Mouse (Mus musculus) hindbrain, embryonic 15.5 days (tissue): ENCODE results near the gene Nup153. TPM values are rescaled to one million over a fixed set of nuclear protein-coding genes. Genes with fewer than 3 reads are reported as not detected.

Experiments used
- ATAC-seq: fragments of 200-750 bp; cut with Nextera tagmentation; 2 replicates; pipeline ENCODE4 v1.8.0; 2017; ENCODE audit warnings: low read depth, moderate number of reproducible peaks, moderate TSS enrichment; ENCODE audit not compliant: low FRiP score
- H3K27ac ChIP-seq: fragments of 300-500 bp; sonication (generic); replicated peaks from 2 replicates; pipeline ENCODE4 v1.5.1; 2015; ENCODE audit warnings: mild to moderate bottlenecking, inconsistent platforms
- H3K27me3 ChIP-seq: fragments of 300-500 bp; sonication (generic); 2 replicates; pipeline ENCODE4 v1.6.1; 2015; ENCODE audit warnings: control low read depth, inconsistent platforms
- H3K36me3 ChIP-seq: fragments of 300-500 bp; sonication (generic); 2 replicates; pipeline ENCODE4 v1.6.1; 2015; ENCODE audit warnings: control low read depth, inconsistent platforms
- H3K4me1 ChIP-seq: fragments of 300-500 bp; sonication (generic); replicated peaks from 2 replicates; pipeline ENCODE4 v1.6.1; 2015; ENCODE audit warnings: control low read depth, inconsistent platforms
- H3K4me2 ChIP-seq: fragments of 300-500 bp; sonication (generic); 2 replicates; pipeline ENCODE4 v1.6.1; 2015; ENCODE audit warnings: moderate library complexity, mild to moderate bottlenecking, inconsistent platforms
- H3K4me3 ChIP-seq: fragments of 300-500 bp; sonication (generic); 2 replicates; pipeline ENCODE4 v1.5.1; 2015; ENCODE audit warnings: mild to moderate bottlenecking, inconsistent platforms
- H3K9ac ChIP-seq: fragments of 300-500 bp; sonication (generic); 2 replicates; pipeline ENCODE4 v1.6.1; 2015; ENCODE audit warnings: inconsistent platforms
- H3K9me3 ChIP-seq: fragments of 300-500 bp; sonication (generic); 2 replicates; pipeline ENCODE4 v1.6.1; 2016; ENCODE audit warnings: control low read depth, inconsistent platforms
- WGBS: fragments of 180-500 bp; shearing (Covaris S2); methylation state at CpG from one replicate; pipeline ENCODE4 v1.1.7; 2015; 5-methylcytosine and 5-hydroxymethylcytosine counted together
- polyA plus RNA-seq: library from polyadenylated mRNA; unstranded; fragments of >200 nt; fragmentation: Nextera tagmentation; extraction: Ambion mirVana; gene quantifications from 2 replicates; pipeline ENCODE4 v1.2.1, GENCODE M21; 2015

Gene Nup153
- polyA plus RNA-seq, 1 experiment from 2014 or later = 18.3 TPM

DNA sequence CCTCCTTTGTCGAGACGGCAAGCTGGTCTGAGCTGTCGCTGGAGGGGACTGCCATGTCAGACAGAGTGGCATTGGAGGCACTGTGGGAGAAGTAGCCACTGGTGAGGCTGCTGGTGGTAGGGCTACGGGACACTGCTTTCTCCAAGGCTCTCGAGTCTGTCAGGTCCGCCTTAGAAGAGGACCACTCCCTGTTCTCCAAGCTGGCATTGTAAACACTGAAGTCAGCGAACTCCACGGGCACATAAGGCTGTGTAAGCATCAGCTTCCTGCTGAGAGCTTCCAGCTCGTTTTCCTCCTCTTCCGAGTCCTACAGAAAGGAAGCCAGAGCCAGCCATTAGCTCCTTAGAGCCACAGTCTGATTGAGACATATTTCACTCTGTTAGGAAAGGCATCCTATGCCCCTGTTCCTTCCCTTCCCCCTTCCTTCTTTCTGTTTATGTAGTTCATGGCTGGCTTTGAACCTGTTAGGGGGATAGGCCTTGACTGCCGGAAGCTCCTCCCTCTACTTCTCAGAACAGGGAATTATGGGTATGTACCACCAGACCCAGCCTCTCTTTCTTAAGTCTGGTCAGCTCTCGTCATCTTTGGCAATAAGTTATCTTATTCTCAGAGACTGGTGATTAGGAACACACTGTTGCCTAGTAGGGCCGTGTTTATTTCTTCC is 25.0 kb upstream of the Nup153 start:
- Histone ChIP-seq H3K27me3 (no peaks in the 10 kb centered on the region), H3K27ac (no peak overlapping the region), H3K4me1 (no peaks in the 10 kb centered on the region), H3K9me3 (no peaks in the 10 kb centered on the region), H3K4me3 (no peak overlapping the region), H3K36me3 (peaks cover 20% of the 10 kb centered on the region), H3K9ac (no peak overlapping the region), H3K4me2 (no peak overlapping the region)
- WGBS = 79% methylated on average over 13 of the region's 13 CpGs
- no peak for ATAC-seq

DNA sequence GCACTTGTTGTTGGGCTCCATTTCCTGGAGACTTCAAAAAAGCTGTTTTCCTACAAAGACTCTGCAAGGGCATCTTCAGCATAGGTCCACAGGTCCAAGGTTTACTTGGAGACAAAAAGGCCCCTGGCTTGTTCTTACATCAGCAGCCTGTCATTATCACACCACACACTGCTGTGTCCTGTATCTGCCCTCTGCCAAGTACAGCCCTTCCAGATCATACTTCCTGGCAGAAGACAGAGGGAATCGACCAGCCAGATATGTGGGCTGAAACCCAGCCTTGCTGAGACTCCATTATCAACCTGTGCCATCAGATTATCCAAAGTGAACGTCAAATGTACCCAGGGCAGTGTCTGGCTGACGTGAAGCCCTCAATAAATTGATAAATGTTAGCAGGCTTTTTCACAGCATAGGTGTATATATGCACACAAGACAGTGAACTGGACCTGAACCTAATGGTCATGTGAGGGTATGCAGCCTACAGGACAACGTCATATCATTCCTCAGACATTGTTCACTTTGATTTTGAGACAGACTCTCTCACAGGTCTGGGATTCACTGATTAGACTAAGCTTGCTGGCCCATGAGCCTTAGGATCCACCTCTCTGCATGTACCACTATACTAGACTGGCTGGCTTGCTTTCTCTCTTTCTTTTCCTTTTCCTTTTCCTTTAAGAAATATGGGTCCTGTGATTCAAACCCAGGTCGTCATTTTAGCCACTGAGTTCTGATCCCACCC is 20.6 kb upstream of the Nup153 start:
- H3K4me3 ChIP-seq = no peak overlapping the region
- H3K4me2 ChIP-seq = no peak overlapping the region
- 95% methylated on average over 5 of the region's 5 CpGs for WGBS
- H3K9me3 ChIP-seq = no peaks in the 10 kb centered on the region
- no peak overlapping the region for H3K27ac ChIP-seq
- no peaks in the 10 kb centered on the region for H3K4me1 ChIP-seq
- H3K9ac ChIP-seq = no peak overlapping the region
- H3K36me3 ChIP-seq = peaks cover 20% of the 10 kb centered on the region
- no peak for ATAC-seq
- H3K27me3 ChIP-seq = no peaks in the 10 kb centered on the region

DNA sequence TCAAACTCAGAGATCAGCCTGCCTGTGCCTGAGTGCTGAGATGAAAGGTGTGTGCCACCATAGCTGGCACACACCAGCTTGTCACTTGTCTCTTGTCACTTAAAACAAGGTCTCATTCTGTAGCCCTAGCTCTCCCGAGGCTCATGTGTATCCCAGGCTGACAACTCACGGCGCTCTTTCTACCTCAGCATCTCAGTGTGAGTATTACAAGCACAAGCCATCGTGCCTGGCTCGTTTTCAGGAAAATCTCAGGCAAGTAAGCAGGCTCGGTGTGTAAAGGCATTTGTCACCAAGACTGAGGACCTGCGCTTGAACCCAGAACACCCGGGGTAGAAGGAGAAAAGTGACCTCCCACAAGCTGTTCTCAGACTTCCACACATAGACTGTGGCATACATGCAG is 16.1 kb upstream of the Nup153 start:
- no peak for ATAC-seq
- Histone ChIP-seq H3K36me3 (no peaks in the 10 kb centered on the region), H3K4me1 (no peaks in the 10 kb centered on the region), H3K4me2 (no peak overlapping the region), H3K27ac (no peak overlapping the region), H3K9me3 (no peaks in the 10 kb centered on the region), H3K4me3 (no peak overlapping the region), H3K9ac (no peak overlapping the region), H3K27me3 (no peaks in the 10 kb centered on the region)
- 87% methylated on average over 8 of the region's 8 CpGs for WGBS

DNA sequence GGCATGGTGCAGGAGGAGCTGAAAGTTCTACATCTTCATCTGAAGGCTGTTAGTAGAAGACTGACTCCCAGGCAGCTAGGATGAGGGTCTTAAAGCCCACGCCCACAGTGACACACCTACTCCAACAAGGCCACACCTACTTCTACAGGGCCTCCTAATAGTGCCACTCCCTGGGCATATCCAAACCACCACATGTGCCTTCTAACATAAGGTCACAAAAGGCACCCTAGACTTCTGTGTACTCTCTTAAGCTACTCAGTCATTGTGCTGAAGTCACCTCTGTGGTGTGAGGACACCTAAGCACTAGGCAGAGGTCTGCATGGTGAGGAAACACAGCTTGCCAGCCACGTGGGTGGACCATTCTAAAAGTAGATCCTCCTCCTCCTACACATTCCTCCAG is 14.6 kb upstream of the Nup153 start:
- H3K9ac ChIP-seq = no peak overlapping the region
- ATAC-seq = no peak
- H3K36me3 ChIP-seq = no peaks in the 10 kb centered on the region
- H3K9me3 ChIP-seq = no peaks in the 10 kb centered on the region
- 75% methylated on average over 2 of the region's 2 CpGs for WGBS
- H3K4me1 ChIP-seq = no peaks in the 10 kb centered on the region
- H3K27me3 ChIP-seq = no peaks in the 10 kb centered on the region
- no peak overlapping the region for H3K4me3 ChIP-seq
- H3K27ac ChIP-seq = no peak overlapping the region
- no peak overlapping the region for H3K4me2 ChIP-seq

DNA sequence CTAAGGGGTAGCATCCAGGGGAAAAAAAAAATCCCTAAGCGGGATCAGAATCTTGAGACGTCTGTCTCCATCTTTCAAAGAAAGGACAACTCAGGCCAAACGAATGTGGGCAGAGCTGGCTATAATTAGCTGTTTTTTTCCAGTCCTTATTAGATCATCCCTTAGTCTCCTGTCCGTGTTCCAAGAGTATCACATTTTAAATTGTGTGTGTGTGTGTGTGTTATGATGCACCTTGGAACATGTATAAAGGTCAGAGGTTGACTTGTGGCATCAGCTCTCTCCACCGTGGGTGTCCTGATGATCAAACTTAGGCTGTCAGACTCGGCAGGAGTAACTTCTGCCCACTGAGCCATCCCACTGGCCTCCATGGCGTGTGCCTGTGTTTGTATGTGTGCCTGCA is 11.7 kb upstream of the Nup153 start:
- H3K36me3 ChIP-seq = no peaks in the 10 kb centered on the region
- H3K27me3 ChIP-seq = 0 out of 2 replicates have a peak, but pooled peaks cover under 1% of the 10 kb centered on the region
- H3K27ac ChIP-seq = no peak overlapping the region
- H3K4me2 ChIP-seq = no peak overlapping the region
- H3K9me3 ChIP-seq = no peaks in the 10 kb centered on the region
- peaks cover 14% of the 10 kb centered on the region for H3K4me1 ChIP-seq
- 78% methylated on average over 7 of the region's 7 CpGs for whole genome bisulfite sequencing
- no peak overlapping the region for H3K4me3 ChIP-seq
- H3K9ac ChIP-seq = no peak overlapping the region
- ATAC-seq = no peak

DNA sequence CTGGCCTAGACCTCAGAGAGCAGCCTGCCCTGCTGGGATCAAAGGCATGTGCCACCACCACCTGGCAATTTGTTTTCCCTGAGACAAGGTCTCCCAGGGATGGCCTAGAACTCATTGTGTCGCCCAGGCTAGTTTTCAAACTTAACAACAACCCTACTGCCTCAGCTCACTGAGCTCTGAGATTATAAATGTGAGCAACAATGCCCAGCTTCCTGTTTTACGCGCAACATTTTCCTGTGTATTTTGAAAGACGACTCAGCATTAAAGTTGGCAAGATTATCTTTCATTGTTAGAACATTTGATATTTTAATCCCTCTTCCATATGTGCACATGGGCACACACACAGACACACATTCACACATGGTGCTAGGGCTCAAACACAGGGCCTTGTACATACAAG is 9.7 kb upstream of the Nup153 start:
- H3K4me1 ChIP-seq = peaks cover 14% of the 10 kb centered on the region
- H3K27me3 ChIP-seq = 0 out of 2 replicates have a peak, but pooled peaks cover 3% of the 10 kb centered on the region
- H3K4me2 ChIP-seq = no peak overlapping the region
- WGBS = 85% methylated on average over 4 of the region's 4 CpGs
- no peak for ATAC-seq
- H3K9ac ChIP-seq = no peak overlapping the region
- no peak overlapping the region for H3K27ac ChIP-seq
- no peaks in the 10 kb centered on the region for H3K9me3 ChIP-seq
- no peak overlapping the region for H3K4me3 ChIP-seq
- H3K36me3 ChIP-seq = no peaks in the 10 kb centered on the region

DNA sequence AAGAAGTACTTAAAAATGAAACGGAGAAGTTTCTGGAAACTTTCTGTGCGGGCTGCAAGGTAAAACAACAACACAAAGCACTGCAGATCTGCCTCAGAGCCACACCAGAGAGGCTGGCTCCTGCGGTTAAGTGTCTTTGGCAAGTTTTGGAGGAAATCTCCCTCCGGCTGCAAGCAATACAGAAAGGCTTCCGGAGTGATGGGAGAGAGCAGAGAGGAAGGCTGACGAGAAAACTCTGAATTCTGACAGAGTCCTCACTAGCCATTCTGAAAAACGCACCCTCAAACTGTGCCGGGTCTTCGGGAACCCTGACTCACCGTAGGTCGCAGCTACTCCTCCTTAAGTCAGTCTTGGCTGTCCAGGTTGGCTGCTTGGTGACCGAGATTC is 8.7 kb upstream of the Nup153 start:
- Histone ChIP-seq H3K9me3 (no peaks in the 10 kb centered on the region), H3K9ac (peak overlapping the region; percentile 38; the same call in 1 of the 2 replicates), H3K4me1 (peaks cover 14% of the 10 kb centered on the region), H3K4me2 (peak overlapping the region; percentile 73), H3K27me3 (0 out of 2 replicates have a peak, but pooled peaks cover 3% of the 10 kb centered on the region), H3K36me3 (no peaks in the 10 kb centered on the region), H3K27ac (no peak overlapping the region), H3K4me3 (peak overlapping the region; percentile 36)
- ATAC-seq = no peak
- 2% methylated on average over 12 of the region's 12 CpGs for WGBS

DNA sequence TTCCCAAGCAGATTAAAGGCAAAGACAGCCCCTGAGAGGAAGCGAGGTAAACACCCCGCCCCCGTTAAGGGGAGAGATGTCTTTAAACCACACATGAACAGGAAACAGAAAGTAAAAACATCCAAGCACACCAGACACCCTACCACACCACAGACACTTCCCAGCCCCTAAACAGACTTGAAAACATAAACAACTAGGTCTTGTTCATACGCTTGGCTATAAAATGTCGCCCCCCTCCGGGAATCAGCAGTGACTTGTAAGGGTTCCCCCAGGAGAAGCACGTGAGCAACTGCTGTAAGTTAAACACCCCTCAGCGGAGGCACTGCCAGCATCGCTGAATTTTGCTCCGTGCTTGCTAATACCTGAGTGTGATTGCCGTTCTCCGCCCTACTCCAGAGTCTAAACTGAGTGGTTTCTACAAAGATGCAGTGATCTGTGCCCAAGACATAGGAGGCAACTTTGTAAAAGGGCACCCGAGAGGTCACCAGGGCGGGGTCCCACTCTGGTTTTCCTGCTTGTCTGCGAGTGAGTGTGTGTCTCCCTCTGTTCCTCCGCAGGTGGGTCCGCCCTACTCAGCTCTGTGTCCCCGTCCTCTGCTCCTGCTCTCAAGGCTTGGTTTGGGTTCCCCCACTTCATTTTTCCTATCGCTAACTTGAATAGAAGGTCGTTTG is 8.2 kb upstream of the Nup153 start:
- Histone ChIP-seq H3K4me1 (peaks cover 14% of the 10 kb centered on the region), H3K27me3 (0 out of 2 replicates have a peak, but pooled peaks cover 3% of the 10 kb centered on the region), H3K36me3 (no peaks in the 10 kb centered on the region), H3K9me3 (no peaks in the 10 kb centered on the region), H3K4me2 (peak overlapping the region; percentile 73), H3K27ac (no peak overlapping the region), H3K9ac (peak overlapping the region; percentile 38; the same call in 1 of the 2 replicates), H3K4me3 (peak overlapping the region; percentile 36)
- ATAC-seq = no peak
- 1% methylated on average over 20 of the region's 20 CpGs for WGBS

DNA sequence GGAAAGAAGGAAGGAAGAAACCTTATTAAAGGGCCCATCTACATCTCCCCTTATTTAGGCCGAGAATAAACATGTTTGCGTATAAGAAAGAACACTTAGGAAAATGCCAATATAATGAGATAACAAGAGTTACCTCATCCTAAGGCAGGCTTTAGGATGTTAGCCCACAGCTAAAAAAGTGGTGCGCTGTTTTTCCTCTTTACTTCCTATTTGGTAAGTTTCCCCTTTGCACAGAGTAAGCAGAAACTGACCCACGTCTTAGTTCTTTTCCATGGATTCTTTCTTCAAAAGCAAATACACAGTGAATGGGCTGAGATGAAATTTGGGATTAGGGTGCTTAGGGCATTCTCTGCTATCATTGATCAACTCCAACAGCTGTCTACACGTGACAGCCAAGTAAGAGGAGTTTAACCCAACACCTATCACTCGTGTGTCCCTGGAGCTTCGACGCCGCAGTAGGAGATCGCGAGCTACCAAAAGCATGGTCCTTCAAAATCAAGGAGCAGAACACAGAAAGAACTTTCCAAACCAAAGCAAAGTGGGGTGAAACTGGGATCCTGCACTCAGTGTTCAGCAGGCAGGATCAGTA is 7.6 kb upstream of the Nup153 start:
- 47% methylated on average over 11 of the region's 11 CpGs for WGBS
- no peak for ATAC-seq
- Histone ChIP-seq H3K9ac (0 out of 2 replicates have a peak overlapping the region, but pooled peaks have one; percentile 38), H3K27me3 (0 out of 2 replicates have a peak, but pooled peaks cover 3% of the 10 kb centered on the region), H3K36me3 (no peaks in the 10 kb centered on the region), H3K4me1 (peaks cover 14% of the 10 kb centered on the region), H3K9me3 (no peaks in the 10 kb centered on the region), H3K27ac (no peak overlapping the region), H3K4me2 (peak overlapping the region; percentile 73), H3K4me3 (peak overlapping the region; percentile 36)

DNA sequence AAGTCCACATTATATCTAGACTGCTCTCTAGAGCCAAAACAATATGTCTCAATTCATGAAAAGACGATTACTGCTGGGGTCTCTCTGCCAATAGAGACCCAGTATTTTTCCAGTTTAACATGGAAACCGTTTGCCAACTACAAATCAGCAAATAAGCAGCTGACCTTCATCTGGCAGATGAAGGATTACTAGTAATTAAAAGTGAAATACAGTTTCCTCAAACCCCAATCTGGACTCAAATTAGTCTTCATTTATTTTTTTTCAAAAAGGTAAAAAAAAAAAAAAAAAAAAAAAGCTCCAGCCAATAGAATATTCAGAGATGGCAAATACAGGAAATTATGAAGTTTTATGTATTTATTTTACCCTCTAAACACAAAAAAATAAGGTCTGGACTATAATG is 2.3 kb upstream of the Nup153 start:
- 76% methylated on average over 2 of the region's 2 CpGs for WGBS
- Histone ChIP-seq H3K9ac (no peak overlapping the region), H3K4me2 (no peak overlapping the region), H3K9me3 (no peaks in the 10 kb centered on the region), H3K27me3 (0 out of 2 replicates have a peak, but pooled peaks cover 3% of the 10 kb centered on the region), H3K27ac (no peak overlapping the region), H3K4me1 (peaks cover 14% of the 10 kb centered on the region), H3K36me3 (no peaks in the 10 kb centered on the region), H3K4me3 (no peak overlapping the region)
- ATAC-seq = no peak

DNA sequence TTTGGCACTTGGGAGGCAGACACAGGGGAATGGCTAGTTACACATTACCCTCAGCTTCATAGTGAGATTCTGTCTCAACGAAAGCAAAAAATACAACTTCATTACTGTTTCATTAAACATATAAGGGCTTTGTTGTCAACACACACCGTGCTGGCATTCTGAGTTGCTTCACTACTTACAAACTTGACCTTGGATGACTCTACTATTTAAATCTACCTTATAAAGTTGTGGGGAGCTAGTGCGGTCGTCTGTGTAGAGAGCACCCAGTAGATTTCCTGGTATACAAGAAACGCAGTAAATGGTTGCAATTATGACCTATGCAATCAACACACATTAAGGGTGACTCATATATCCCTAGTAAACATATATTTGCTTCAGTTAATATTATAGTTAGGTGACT is 671 bp upstream of the Nup153 start:
- H3K27ac ChIP-seq = peak overlapping the region; percentile 89
- peaks cover 23% of the 10 kb centered on the region for H3K4me1 ChIP-seq
- 0 out of 2 replicates have a peak, but pooled peaks have one; percentile 4 for ATAC-seq
- H3K9me3 ChIP-seq = no peaks in the 10 kb centered on the region
- H3K27me3 ChIP-seq = no peaks in the 10 kb centered on the region
- H3K4me3 ChIP-seq = peak overlapping the region; percentile 85
- WGBS = 30% methylated on average over 5 of the region's 5 CpGs
- H3K4me2 ChIP-seq = peak overlapping the region; percentile 91
- H3K36me3 ChIP-seq = no peaks in the 10 kb centered on the region
- peak overlapping the region; percentile 47 for H3K9ac ChIP-seq
